ENCODE assay signal across 8 mouse cellular contexts in genomic region chr16:4212963-4213798, GRCm38 (mm10). TPM values are rescaled to one million over a fixed set of nuclear protein-coding genes. Genes with fewer than 3 reads are reported as not detected.
A peak's percentile ranks its signal among the peaks of the same experiment; 100 is the strongest.
DNase-seq lines count a peak whose midpoint lies in the region; ATAC-seq and TF ChIP-seq lines count a peak whose summit lies in the region.

No protein-coding gene starts in this region.

- no peak for TF ChIP-seq CTCF in lung, embryonic 14.5 days (IDR thresholded peaks at IDR 0.05; ENCODE audit: low read depth)

- peaks cover 7% of the 10 kb centered on the region for H3K4me1 ChIP-seq in brown adipose tissue, adult 24 weeks (ENCODE audit: control insufficient read depth, insufficient read depth, insufficient read length, low read length)
- H3K4me1 ChIP-seq in forebrain, embryonic 11.5 days (replicated peaks; ENCODE audit: control insufficient read depth, insufficient read depth, low read length), result 0 out of 2 replicates have a peak, but pooled peaks cover 2% of the 10 kb centered on the region
- peaks cover 18% of the 10 kb centered on the region for H3K4me1 ChIP-seq in heart, embryonic 16.5 days (ENCODE audit: control insufficient read depth, insufficient read depth, low read length)
- 0 out of 2 replicates have a peak, but pooled peaks cover 8% of the 10 kb centered on the region for H3K4me1 ChIP-seq in lung, embryonic 14.5 days (ENCODE audit: insufficient read depth)

- no peaks in the 10 kb centered on the region for H3K27me3 ChIP-seq in forebrain, embryonic 11.5 days (ENCODE audit: control insufficient read depth, insufficient read depth, low read length)
- H3K27me3 ChIP-seq in heart, embryonic 16.5 days (ENCODE audit: control insufficient read depth, insufficient read depth, low read length), result no peaks in the 10 kb centered on the region
- 0 out of 2 replicates have a peak, but pooled peaks cover 2% of the 10 kb centered on the region for H3K27me3 ChIP-seq in lung, embryonic 14.5 days (ENCODE audit: insufficient read depth, low read length)

- peak overlapping the region; percentile 65 for H3K4me2 ChIP-seq in forebrain, embryonic 11.5 days (ENCODE audit: low read depth, low read length, severe bottlenecking)
- peak overlapping the region; percentile 86 for H3K4me2 ChIP-seq in heart, embryonic 16.5 days (ENCODE audit: low read depth, low read length)
- H3K4me2 ChIP-seq in lung, embryonic 14.5 days, result peak overlapping the region; percentile 92

- no peaks in the 10 kb centered on the region for H3K36me3 ChIP-seq in forebrain, embryonic 11.5 days (ENCODE audit: control insufficient read depth, insufficient read depth, low read length)
- H3K36me3 ChIP-seq in heart, embryonic 16.5 days (ENCODE audit: control insufficient read depth, insufficient read depth), result no peaks in the 10 kb centered on the region
- peaks cover 8% of the 10 kb centered on the region; the same call in 1 of the 2 replicates for H3K36me3 ChIP-seq in lung, embryonic 14.5 days (ENCODE audit: insufficient read depth)

- H3K4me3 ChIP-seq in brown adipose tissue, adult 24 weeks (ENCODE audit: insufficient read depth, low read depth, low read length), result peak overlapping the region; percentile 95
- peak overlapping the region; percentile 93 for H3K4me3 ChIP-seq in forebrain, embryonic 11.5 days (ENCODE audit: low read depth, low read length)
- H3K4me3 ChIP-seq in heart, embryonic 16.5 days (ENCODE audit: low read length), result peak overlapping the region; percentile 87
- H3K4me3 ChIP-seq in lung, embryonic 14.5 days (ENCODE audit: low read depth, low read length), result peak overlapping the region; percentile 94

- H3K27ac ChIP-seq in brown adipose tissue, adult 24 weeks (replicated peaks; ENCODE audit: low read depth, low read length), result peak overlapping the region; percentile 75; the same call in 1 of the 2 replicates
- peak overlapping the region; percentile 95 for H3K27ac ChIP-seq in forebrain, embryonic 11.5 days (ENCODE audit: low read depth, low read length)
- H3K27ac ChIP-seq in heart, embryonic 16.5 days (ENCODE audit: low read length), result peak overlapping the region; percentile 98
- peak overlapping the region; percentile 97 for H3K27ac ChIP-seq in lung, embryonic 14.5 days (ENCODE audit: low read depth)

- H3K9me3 ChIP-seq in forebrain, embryonic 11.5 days (ENCODE audit: control insufficient read depth, low read length), result no peaks in the 10 kb centered on the region
- no peaks in the 10 kb centered on the region for H3K9me3 ChIP-seq in heart, embryonic 16.5 days (replicated peaks; ENCODE audit: control insufficient read depth, low read length)
- H3K9me3 ChIP-seq in lung, embryonic 14.5 days (ENCODE audit: low read depth, low read length), result no peaks in the 10 kb centered on the region

- DNase-seq in CD8-positive naive resting alpha-beta T cell, adult 2 months (ENCODE audit: low read depth in 2 of 2, low spot score in 2 of 2), result peak; percentile 36 to 64
- DNase-seq in forebrain, embryonic 11.5 days (ENCODE audit: low spot score), result peak; percentile 81
- peak; percentile 74 to 90 for DNase-seq in kidney, postnatal 36 days
- peak; percentile 81 for DNase-seq in lung, embryonic 14.5 days
- peak; percentile 77 for DNase-seq in testis, postnatal 14 days (ENCODE audit: low spot score)

- WGBS in forebrain, embryonic 11.5 days, result under 1% methylated on average over 69 of the region's 128 CpGs
- 0% methylated on average over 50 of the region's 128 CpGs for WGBS in heart, embryonic 16.5 days
- under 1% methylated on average over 67 of the region's 128 CpGs for WGBS in lung, embryonic 14.5 days

- ATAC-seq in forebrain, embryonic 11.5 days (replicated peaks; ENCODE audit: low FRiP score), result peak; percentile 48
- ATAC-seq in heart, embryonic 16.5 days (replicated peaks; ENCODE audit: extremely low read depth, insufficient read depth, low FRiP score), result peak; percentile 71
- peak; percentile 67 for ATAC-seq in lung, embryonic 14.5 days (ENCODE audit: insufficient read depth)
- 0 out of 2 replicates have a peak, but pooled peaks have one; percentile 33 for ATAC-seq in neutrophil, adult 5-6 weeks (ENCODE audit: extremely low read depth, insufficient number of reproducible peaks, low FRiP score, poor library complexity, severe bottlenecking)

- peak overlapping the region; percentile 97 for H3K9ac ChIP-seq in forebrain, embryonic 11.5 days (ENCODE audit: low read length)
- H3K9ac ChIP-seq in heart, embryonic 16.5 days (ENCODE audit: low read length), result peak overlapping the region; percentile 98
- H3K9ac ChIP-seq in lung, embryonic 14.5 days, result peak overlapping the region; percentile 99

RNA-seq across cellular contexts. Expression of gene Crebbp, which starts 0.6 kb away (rescaled TPM):
- polyA plus RNA-seq in brown adipose tissue, adult 24 weeks (2012; ENCODE audit: insufficient read depth, insufficient read length, missing spikeins), result 21.3 and 21.7 TPM in 2 replicates
- 39.4 and 40.8 TPM in 2 replicates for polyA plus RNA-seq in forebrain, embryonic 11.5 days (2014; fragmentation: Nextera tagmentation; extraction: Ambion mirVana)
- 19.0 and 20.6 TPM in 2 replicates for polyA plus RNA-seq in heart, embryonic 16.5 days (2015; fragmentation: Nextera tagmentation; extraction: Ambion mirVana)
- 38.0 and 38.1 TPM in 2 replicates for polyA plus RNA-seq in lung, embryonic 14.5 days (2014; fragmentation: Nextera tagmentation; extraction: Ambion mirVana)
- total RNA-seq in neutrophil, adult 5-6 weeks (2017), result 82.1 and 91.4 TPM in 2 replicates

Comparison
In these comparisons a context has a peak if more than half of its experiments do, and no peak if none do; other contexts are left out.
1. Peak in every context shown above with its lines: DNase-seq, ATAC-seq, H3K4me3 ChIP-seq and H3K27ac ChIP-seq.